ENCODE assay signal across 8 mouse cellular contexts in genomic region chrX:13846653-13847501, GRCm38 (mm10). TPM values are rescaled to one million over a fixed set of nuclear protein-coding genes. Genes with fewer than 3 reads are reported as not detected.
DNase-seq lines count a peak whose midpoint lies in the region; ATAC-seq and TF ChIP-seq lines count a peak whose summit lies in the region.

No protein-coding gene starts in this region.

- intact Hi-C loops in heart, postnatal 14 days (cut with DNase I), result loop anchor here (10.0 kb wide), 1 partner anchor 122 kb away; no protein-coding TSS in a partner anchor

- H3K9me3 ChIP-seq in ES-E14 (ENCODE audit: control insufficient read depth, insufficient read depth, low read depth, low read length), result no peaks in the 10 kb centered on the region
- H3K9me3 ChIP-seq in forebrain, embryonic 14.5 days (replicated peaks; ENCODE audit: control insufficient read depth, low read length), result no peaks in the 10 kb centered on the region
- no peaks in the 10 kb centered on the region for H3K9me3 ChIP-seq in neural tube, embryonic 14.5 days (ENCODE audit: control insufficient read depth, low read length)

- DNase-seq in ES-E14 (ENCODE audit: low read depth, low spot score), result peak; percentile 64
- DNase-seq in cerebellum, adult 11-12 months, result peak; percentile 94
- DNase-seq in forebrain, embryonic 14.5 days (ENCODE audit: low spot score), result peak; percentile 95
- DNase-seq in heart, postnatal 14 days, result peak; percentile 88 to 90
- DNase-seq in layer of hippocampus, adult 11-12 months (ENCODE audit: low spot score), result peak; percentile 86
- peak; percentile 89 to 91 for DNase-seq in lung, adult 18-20 months

- H3K4me2 ChIP-seq in forebrain, embryonic 14.5 days (ENCODE audit: low read length), result peak overlapping the region; percentile 51
- H3K4me2 ChIP-seq in neural tube, embryonic 14.5 days (ENCODE audit: low read depth, low read length), result peak overlapping the region; percentile 55

- TF ChIP-seq CTCF in testis, adult 2 months (IDR thresholded peaks at IDR 0.05; ENCODE audit: control insufficient read depth, insufficient read depth, insufficient replicate concordance, low read depth, low read length), result no peak

- WGBS in forebrain, embryonic 14.5 days, result 34% methylated on average over 53 of the region's 59 CpGs
- 13% methylated on average over 43 of the region's 59 CpGs for WGBS in neural tube, embryonic 14.5 days

- no peaks in the 10 kb centered on the region for H3K36me3 ChIP-seq in ES-E14 (ENCODE audit: control insufficient read depth, insufficient read depth, low read length, poor library complexity, severe bottlenecking)
- H3K36me3 ChIP-seq in forebrain, embryonic 14.5 days (ENCODE audit: control insufficient read depth, insufficient read depth, low read length), result no peaks in the 10 kb centered on the region
- no peaks in the 10 kb centered on the region for H3K36me3 ChIP-seq in neural tube, embryonic 14.5 days (ENCODE audit: control insufficient read depth, insufficient read depth, low read length)
- no peaks in the 10 kb centered on the region for H3K36me3 ChIP-seq in testis, adult 2 months (ENCODE audit: control insufficient read depth, insufficient read depth, low read length)

- H3K27me3 ChIP-seq in forebrain, embryonic 14.5 days (replicated peaks; ENCODE audit: control insufficient read depth, insufficient read depth, low read length), result no peaks in the 10 kb centered on the region
- no peaks in the 10 kb centered on the region for H3K27me3 ChIP-seq in neural tube, embryonic 14.5 days (ENCODE audit: control insufficient read depth, insufficient read depth, low read length)
- H3K27me3 ChIP-seq in testis, adult 2 months (ENCODE audit: control insufficient read depth, insufficient read depth, low read length), result no peaks in the 10 kb centered on the region

- peak overlapping the region; percentile 81 for H3K9ac ChIP-seq in ES-E14 (ENCODE audit: insufficient read depth, low read depth, low read length, poor library complexity, severe bottlenecking)
- H3K9ac ChIP-seq in forebrain, embryonic 14.5 days (ENCODE audit: low read length), result peak overlapping the region; percentile 83
- H3K9ac ChIP-seq in neural tube, embryonic 14.5 days (replicated peaks; ENCODE audit: low read depth, low read length), result peak overlapping the region; percentile 79

- no peaks in the 10 kb centered on the region for H3K4me1 ChIP-seq in ES-E14 (ENCODE audit: control insufficient read depth in 2 of 2, insufficient read depth in 2 of 2, low read length in 2 of 2, poor library complexity in 1 of 2)
- H3K4me1 ChIP-seq in forebrain, embryonic 14.5 days (ENCODE audit: control insufficient read depth, insufficient read depth, low read length), result no peaks in the 10 kb centered on the region
- 0 out of 2 replicates have a peak, but pooled peaks cover 4% of the 10 kb centered on the region for H3K4me1 ChIP-seq in neural tube, embryonic 14.5 days (ENCODE audit: control insufficient read depth, insufficient read depth, low read length)
- H3K4me1 ChIP-seq in testis, adult 2 months (ENCODE audit: control insufficient read depth, insufficient read depth, low read length), result no peaks in the 10 kb centered on the region

- in situ Hi-C loops in ES-E14 (cut with MboI; ENCODE audit: low sequenced_read_pairs in 2 of 2, unreplicated experiment in 2 of 2), result no loop called here

- 0 out of 2 replicates have a peak overlapping the region, but pooled peaks have one; percentile 8 for H3K27ac ChIP-seq in ES-E14 (ENCODE audit: insufficient read depth, low read depth, low read length, poor library complexity, severe bottlenecking)
- peak overlapping the region; percentile 94 for H3K27ac ChIP-seq in forebrain, embryonic 14.5 days (ENCODE audit: low read depth, low read length)
- H3K27ac ChIP-seq in neural tube, embryonic 14.5 days (ENCODE audit: low read depth, low read length), result peak overlapping the region; percentile 91
- peak overlapping the region; percentile 85 for H3K27ac ChIP-seq in testis, adult 2 months (ENCODE audit: control insufficient read depth, insufficient read depth, low read depth, low read length)

- ATAC-seq in forebrain, embryonic 14.5 days, result peak; percentile 94
- peak; percentile 93 for ATAC-seq in neural tube, embryonic 14.5 days (ENCODE audit: low read depth)

- peak overlapping the region; percentile 67 to 77 for H3K4me3 ChIP-seq in ES-E14 (ENCODE audit: insufficient read depth in 1 of 2, low read depth in 1 of 2, low read length in 2 of 2, poor library complexity in 1 of 2, severe bottlenecking in 1 of 2)
- H3K4me3 ChIP-seq in forebrain, embryonic 14.5 days (ENCODE audit: low read depth, low read length), result peak overlapping the region; percentile 54
- peak overlapping the region; percentile 57 for H3K4me3 ChIP-seq in neural tube, embryonic 14.5 days (ENCODE audit: low read depth, low read length)
- peak overlapping the region; percentile 88 for H3K4me3 ChIP-seq in testis, adult 2 months (ENCODE audit: control insufficient read depth, low read depth, low read length)

- peak; percentile 43; the same call in 1 of the 2 replicates for TF ChIP-seq POLR2A in testis, adult 2 months (IDR thresholded peaks at IDR 0.05; ENCODE audit: control insufficient read depth, low read depth, low read length)

TF ChIP-seq in ES-E14, 5 proteins besides CTCF, POLR2A, EP300 and RAD21:
- peak; percentile 88 for TF ChIP-seq ZNF384 (IDR thresholded peaks at IDR 0.05; ENCODE audit: low read depth, low read length)
- TF ChIP-seq ZC3H11A (IDR thresholded peaks at IDR 0.05; ENCODE audit: borderline replicate concordance, low read depth, low read length), result no peak

RNA-seq across cellular contexts. Expression of gene Cask, which starts 4.3 kb away (rescaled TPM):
- total RNA-seq in ES-E14 (2012; rRNA removed), result 18.8 and 20.1 TPM in 2 replicates
- 32.6 and 37.7 TPM in 2 replicates for polyA plus RNA-seq in forebrain, embryonic 14.5 days (2014; fragmentation: Nextera tagmentation; extraction: Ambion mirVana)
- total RNA-seq in heart, postnatal 14 days (2021), result 10 to 100 TPM; 16.8 to 17.3 TPM
- polyA plus RNA-seq in neural tube, embryonic 14.5 days (2014; fragmentation: Nextera tagmentation; extraction: Ambion mirVana), result 55.1 and 62.2 TPM in 2 replicates
- 0.61 and 0.99 TPM in 2 replicates for polyA plus RNA-seq in testis, adult 2 months (2012; rRNA removed)

Comparison
In these comparisons a context has a peak if more than half of its experiments do, and no peak if none do; other contexts are left out.
1. Peak in every context shown above with its lines: DNase-seq, ATAC-seq, H3K4me3 ChIP-seq and H3K27ac ChIP-seq.
2. H3K27ac ChIP-seq: peak in every context shown above with its lines; median percentile 94 in forebrain, embryonic 14.5 days; 91 in neural tube, embryonic 14.5 days; 85 in testis, adult 2 months; 8 in ES-E14.
3. RNA of gene Cask, which starts 4.3 kb away (polyA plus RNA-seq): 55.1 to 62.2 TPM in neural tube, embryonic 14.5 days and 32.6 to 37.7 TPM in forebrain, embryonic 14.5 days; 0.61 to 0.99 TPM in testis, adult 2 months; every median in the first group is over 10 times any median in the second.